8 mouse cellular contexts compared by ENCODE assay signal in genomic region chr3:107695948-107696881, GRCm38 (mm10). TPM values are rescaled to one million over a fixed set of nuclear protein-coding genes. Genes with fewer than 3 reads are reported as not detected.
DNase-seq lines count a peak whose midpoint lies in the region; ATAC-seq and TF ChIP-seq lines count a peak whose summit lies in the region.

Ahcyl1 (minus strand) TSS chr3:107696560.

- H3K9ac ChIP-seq in heart, embryonic 15.5 days, result peak within 1 kb of the TSS; percentile 92
- peak within 1 kb of the TSS; percentile 94 for H3K9ac ChIP-seq in liver, embryonic 14.5 days (replicated peaks)
- H3K9ac ChIP-seq in neural tube, embryonic 11.5 days (ENCODE audit: low read length), result peak within 1 kb of the TSS; percentile 93
- peak within 1 kb of the TSS; percentile 98 for H3K9ac ChIP-seq in stomach, postnatal 0 days (ENCODE audit: low read length)

- WGBS in forebrain, embryonic 10.5 days, result under 1% methylated on average over 93 of the region's 93 CpGs
- under 1% methylated on average over 93 of the region's 93 CpGs for WGBS in heart, embryonic 15.5 days
- WGBS in liver, embryonic 14.5 days (ENCODE audit: insufficient replicate concordance), result under 1% methylated on average over 93 of the region's 93 CpGs
- WGBS in neural tube, embryonic 11.5 days, result under 1% methylated on average over 78 of the region's 93 CpGs
- under 1% methylated on average over 88 of the region's 93 CpGs for WGBS in stomach, postnatal 0 days

- peak; percentile 98 for ATAC-seq in heart, embryonic 15.5 days (replicated peaks; ENCODE audit: insufficient number of reproducible peaks, insufficient read depth, low FRiP score, low read depth)
- ATAC-seq in liver, embryonic 14.5 days (ENCODE audit: insufficient read depth), result peak; percentile 94
- peak; percentile 98 for ATAC-seq in neural tube, embryonic 11.5 days (ENCODE audit: insufficient read depth, low FRiP score, low TSS enrichment)
- ATAC-seq in stomach, postnatal 0 days (ENCODE audit: low FRiP score, low TSS enrichment), result peak; percentile 98

- DNase-seq in CD8-positive naive resting alpha-beta T cell, adult 2 months (ENCODE audit: low read depth in 2 of 2, low spot score in 2 of 2), result peak; percentile 99
- DNase-seq in c-Kit-positive CD71-negative TER-119-negative erythroid progenitor cells, embryonic 14.5 days (ENCODE audit: low read depth), result peak; percentile 94
- peak; percentile 100 for DNase-seq in forebrain, embryonic 10.5 days (ENCODE audit: extremely low spot score, low spot score)
- DNase-seq in kidney, postnatal 25 days, result peak; percentile 99
- DNase-seq in liver, embryonic 14.5 days (ENCODE audit: low read depth in 3 of 3, low spot score in 3 of 3), result peak; percentile 93 to 94 (median 93)
- DNase-seq in neural tube, embryonic 11.5 days (ENCODE audit: low spot score), result peak; percentile 98
- DNase-seq in stomach, postnatal 0 days (ENCODE audit: low spot score), result peak; percentile 99

- peak within 1 kb of the TSS; percentile 64 for H3K4me2 ChIP-seq in heart, embryonic 15.5 days
- H3K4me2 ChIP-seq in liver, embryonic 14.5 days (ENCODE audit: low read depth), result peak within 1 kb of the TSS; percentile 98
- peak within 1 kb of the TSS; percentile 74 for H3K4me2 ChIP-seq in neural tube, embryonic 11.5 days (ENCODE audit: low read depth)
- peak within 1 kb of the TSS; percentile 60 for H3K4me2 ChIP-seq in stomach, postnatal 0 days (replicated peaks; ENCODE audit: low read depth)

- no peaks in the 10 kb centered on the region for H3K9me3 ChIP-seq in forebrain, embryonic 10.5 days
- H3K9me3 ChIP-seq in heart, embryonic 15.5 days (replicated peaks), result no peaks in the 10 kb centered on the region
- no peaks in the 10 kb centered on the region for H3K9me3 ChIP-seq in liver, embryonic 14.5 days (ENCODE audit: control insufficient read depth, low read length)
- no peaks in the 10 kb centered on the region for H3K9me3 ChIP-seq in neural tube, embryonic 11.5 days (ENCODE audit: control insufficient read depth, low read length)
- H3K9me3 ChIP-seq in stomach, postnatal 0 days (ENCODE audit: control insufficient read depth, low read length), result no peaks in the 10 kb centered on the region

- H3K4me3 ChIP-seq in forebrain, embryonic 10.5 days, result peak within 1 kb of the TSS; percentile 78
- H3K4me3 ChIP-seq in heart, embryonic 15.5 days, result peak within 1 kb of the TSS; percentile 87
- peak within 1 kb of the TSS; percentile 94 to 96 for H3K4me3 ChIP-seq in liver, embryonic 14.5 days (ENCODE audit: insufficient read depth in 1 of 2, low read depth in 2 of 2, low read length in 2 of 2)
- peak within 1 kb of the TSS; percentile 77 for H3K4me3 ChIP-seq in neural tube, embryonic 11.5 days (ENCODE audit: low read depth, low read length)
- H3K4me3 ChIP-seq in stomach, postnatal 0 days (ENCODE audit: low read depth, low read length), result peak within 1 kb of the TSS; percentile 81

- no peaks in the 10 kb centered on the region; the same call in 1 of the 2 replicates for H3K27me3 ChIP-seq in forebrain, embryonic 10.5 days (ENCODE audit: poor library complexity, severe bottlenecking)
- no peaks in the 10 kb centered on the region for H3K27me3 ChIP-seq in heart, embryonic 15.5 days
- no peaks in the 10 kb centered on the region for H3K27me3 ChIP-seq in liver, embryonic 14.5 days (ENCODE audit: control insufficient read depth, insufficient read depth, low read length)
- H3K27me3 ChIP-seq in neural tube, embryonic 11.5 days (ENCODE audit: control insufficient read depth, insufficient read depth, low read length), result no peaks in the 10 kb centered on the region
- H3K27me3 ChIP-seq in stomach, postnatal 0 days (ENCODE audit: control insufficient read depth, insufficient read depth, low read length), result no peaks in the 10 kb centered on the region

- H3K36me3 ChIP-seq in forebrain, embryonic 10.5 days (replicated peaks), result peaks cover 7% of the 10 kb centered on the region
- H3K36me3 ChIP-seq in heart, embryonic 15.5 days, result no peaks in the 10 kb centered on the region
- no peaks in the 10 kb centered on the region for H3K36me3 ChIP-seq in liver, embryonic 14.5 days (replicated peaks; ENCODE audit: control insufficient read depth, insufficient read depth, low read depth)
- no peaks in the 10 kb centered on the region for H3K36me3 ChIP-seq in neural tube, embryonic 11.5 days (ENCODE audit: control insufficient read depth, insufficient read depth, low read length)
- no peaks in the 10 kb centered on the region for H3K36me3 ChIP-seq in stomach, postnatal 0 days (ENCODE audit: control insufficient read depth, insufficient read depth, low read length)

- H3K4me1 ChIP-seq in forebrain, embryonic 10.5 days, result peaks cover 46% of the 10 kb centered on the region
- H3K4me1 ChIP-seq in heart, embryonic 15.5 days (replicated peaks), result peaks cover 25% of the 10 kb centered on the region
- H3K4me1 ChIP-seq in liver, embryonic 14.5 days (replicated peaks; ENCODE audit: control insufficient read depth in 2 of 2, insufficient read depth in 2 of 2, low read length in 1 of 2), result peaks cover 8 to 16% of the 10 kb centered on the region in 2 experiments
- H3K4me1 ChIP-seq in neural tube, embryonic 11.5 days (ENCODE audit: control insufficient read depth, insufficient read depth, low read length), result peaks cover 10% of the 10 kb centered on the region
- no peaks in the 10 kb centered on the region; the same call in 1 of the 2 replicates for H3K4me1 ChIP-seq in stomach, postnatal 0 days (replicated peaks; ENCODE audit: control insufficient read depth, insufficient read depth)

- no peak for TF ChIP-seq EP300 in liver, embryonic 14.5 days (IDR thresholded peaks at IDR 0.05; ENCODE audit: low read depth)
- no peak for TF ChIP-seq EP300 in stomach, postnatal 0 days (optimal IDR thresholded peaks at IDR 0.05)

- TF ChIP-seq CTCF in liver, embryonic 14.5 days (IDR thresholded peaks at IDR 0.05; ENCODE audit: low read depth), result peak; percentile 96
- peak; percentile 99 for TF ChIP-seq CTCF in stomach, postnatal 0 days (IDR thresholded peaks at IDR 0.05; ENCODE audit: low read depth)

- H3K27ac ChIP-seq in forebrain, embryonic 10.5 days, result peak within 1 kb of the TSS; percentile 95
- H3K27ac ChIP-seq in heart, embryonic 15.5 days, result peak within 1 kb of the TSS; percentile 97
- peak within 1 kb of the TSS; percentile 52 for H3K27ac ChIP-seq in liver, embryonic 14.5 days
- H3K27ac ChIP-seq in neural tube, embryonic 11.5 days (ENCODE audit: low read depth, low read length), result peak within 1 kb of the TSS; percentile 86
- peak within 1 kb of the TSS; percentile 97 for H3K27ac ChIP-seq in stomach, postnatal 0 days (replicated peaks)

RNA-seq across cellular contexts. Expression of gene Ahcyl1, which starts in this region (rescaled TPM):
- polyA plus RNA-seq in forebrain, embryonic 10.5 days (2016; fragmentation: Nextera tagmentation; extraction: Ambion mirVana), result 92.3 and 92.4 TPM in 2 replicates
- polyA plus RNA-seq in heart, embryonic 15.5 days (2015; fragmentation: Nextera tagmentation; extraction: Ambion mirVana), result 47.3 and 54.6 TPM in 2 replicates
- 22.9 and 30.1 TPM in 2 replicates for polyA plus RNA-seq in liver, embryonic 14.5 days (2012; rRNA removed)
- 28.6 and 29.8 TPM in 2 replicates for polyA plus RNA-seq in liver, embryonic 14.5 days (2014; fragmentation: Nextera tagmentation; extraction: Ambion mirVana)
- polyA plus RNA-seq in neural tube, embryonic 11.5 days (2014; fragmentation: Nextera tagmentation; extraction: Ambion mirVana), result 124 and 127 TPM in 2 replicates
- 39.8 and 41.4 TPM in 2 replicates for polyA plus RNA-seq in stomach, postnatal 0 days (2015; fragmentation: Nextera tagmentation; extraction: Ambion mirVana)

Comparison
In these comparisons a context has a peak if more than half of its experiments do, and no peak if none do; other contexts are left out.
1. Peak in every context shown above with its lines: DNase-seq, ATAC-seq, H3K4me3 ChIP-seq and H3K27ac ChIP-seq.